In the genomic region with DNA sequence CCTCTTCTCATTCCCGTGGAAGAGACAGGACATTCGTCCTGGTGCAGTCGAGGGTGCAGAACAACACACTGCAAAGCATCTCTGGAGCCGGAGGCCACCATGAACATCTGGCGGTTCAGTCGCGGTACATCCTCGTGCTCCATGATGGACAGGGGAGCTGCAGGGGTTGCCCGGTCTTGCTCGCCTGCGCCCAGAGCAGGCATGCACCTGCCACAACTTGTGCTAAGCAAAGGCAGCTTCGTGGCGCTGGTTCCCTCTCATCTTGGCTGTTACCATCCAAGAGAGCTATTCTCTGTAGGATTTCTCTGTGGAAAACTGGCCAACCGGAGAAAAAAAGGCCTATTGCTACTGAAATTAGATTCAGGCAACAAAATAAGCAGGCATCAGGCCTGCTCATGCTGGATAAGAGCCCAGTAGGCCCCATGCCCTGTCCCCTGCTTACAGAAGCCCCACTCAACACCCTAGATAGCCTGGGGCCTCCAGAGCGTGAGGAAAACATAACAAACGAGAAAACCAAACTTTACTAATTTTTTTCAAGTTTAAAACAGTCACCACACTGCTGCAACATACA, we compare ENCODE assay signal across 14 mouse cellular contexts. TPM values are rescaled to one million over a fixed set of nuclear protein-coding genes. Genes with fewer than 3 reads are reported as not detected.
A peak's percentile ranks its signal among the peaks of the same experiment; 100 is the strongest.
DNase-seq lines count a peak whose midpoint lies in the region; ATAC-seq and TF ChIP-seq lines count a peak whose summit lies in the region.
"Had no signal": no experiment of that assay in that cellular context is flagged by ENCODE, and none has a peak within 500 bp of the region (broad histone marks: within the 10 kb centered on the region; RNA-seq: fewer than 3 reads in every experiment).

No protein-coding gene starts in this region.

- H3K36me3 ChIP-seq in forebrain, embryonic 13.5 days (ENCODE audit: poor library complexity, severe bottlenecking), result no peaks in the 10 kb centered on the region
- no peaks in the 10 kb centered on the region for H3K36me3 ChIP-seq in forebrain, embryonic 11.5 days (ENCODE audit: control insufficient read depth, insufficient read depth, low read length)
- H3K36me3 ChIP-seq in limb, embryonic 14.5 days (ENCODE audit: control insufficient read depth, insufficient read depth, low read length), result no peaks in the 10 kb centered on the region
- H3K36me3 ChIP-seq: heart, embryonic 15.5 days; limb, embryonic 12.5 days had no signal

- WGBS in forebrain, embryonic 13.5 days, result 77% methylated on average over 16 of the region's 16 CpGs
- 89% methylated on average over 16 of the region's 16 CpGs for WGBS in forebrain, embryonic 11.5 days
- WGBS in limb, embryonic 14.5 days, result 78% methylated on average over 16 of the region's 16 CpGs

- no peak for DNase-seq in forebrain, embryonic 11.5 days (ENCODE audit: low spot score)
- peak; percentile 60 to 67 for DNase-seq in right cerebral cortex, postnatal 10 days (ENCODE audit: low spot score in 2 of 2)
- no peak for DNase-seq in right cerebral cortex, postnatal 36 days (ENCODE audit: low spot score in 2 of 2)
- DNase-seq in limb, embryonic 14.5 days (ENCODE audit: low spot score), result no peak
- DNase-seq in urinary bladder, postnatal 4 days (ENCODE audit: low spot score in 2 of 2), result no peak
- DNase-seq in spleen, postnatal 4 days (ENCODE audit: low spot score in 2 of 2), result no peak
- no peak for DNase-seq in cerebellum, adult 9-10 months
- DNase-seq: gastrocnemius, postnatal 25 days; kidney, adult 11 months; lung, postnatal 4 days; thymus, adult 18-20 months had no signal

- H3K27ac ChIP-seq in forebrain, embryonic 13.5 days, result no peak overlapping the region; the same call in 1 of the 2 replicates
- no peak overlapping the region for H3K27ac ChIP-seq in forebrain, embryonic 11.5 days (ENCODE audit: low read depth, low read length)
- 0 out of 2 replicates have a peak overlapping the region, but pooled peaks have one; percentile 38 for H3K27ac ChIP-seq in limb, embryonic 14.5 days (replicated peaks; ENCODE audit: low read depth, low read length)
- H3K27ac ChIP-seq: heart, embryonic 15.5 days; limb, embryonic 12.5 days had no signal

- H3K4me2 ChIP-seq in forebrain, embryonic 13.5 days, result no peak overlapping the region
- no peak overlapping the region for H3K4me2 ChIP-seq in forebrain, embryonic 11.5 days (ENCODE audit: low read depth, low read length, severe bottlenecking)
- no peak overlapping the region for H3K4me2 ChIP-seq in limb, embryonic 14.5 days (replicated peaks; ENCODE audit: low read depth, low read length, severe bottlenecking)
- H3K4me2 ChIP-seq: heart, embryonic 15.5 days; limb, embryonic 12.5 days had no signal

- H3K9ac ChIP-seq in forebrain, embryonic 13.5 days, result no peak overlapping the region
- H3K9ac ChIP-seq in forebrain, embryonic 11.5 days (ENCODE audit: low read length), result no peak overlapping the region
- H3K9ac ChIP-seq in limb, embryonic 14.5 days (ENCODE audit: low read depth, low read length, severe bottlenecking), result no peak overlapping the region
- H3K9ac ChIP-seq: heart, embryonic 15.5 days; limb, embryonic 12.5 days had no signal

- H3K9me3 ChIP-seq in forebrain, embryonic 13.5 days (replicated peaks), result no peaks in the 10 kb centered on the region
- H3K9me3 ChIP-seq in forebrain, embryonic 11.5 days (ENCODE audit: control insufficient read depth, low read length), result no peaks in the 10 kb centered on the region
- H3K9me3 ChIP-seq in limb, embryonic 14.5 days (ENCODE audit: control insufficient read depth, low read length), result no peaks in the 10 kb centered on the region
- H3K9me3 ChIP-seq: heart, embryonic 15.5 days; limb, embryonic 12.5 days had no signal

- H3K4me1 ChIP-seq in forebrain, embryonic 13.5 days, result peaks cover 14% of the 10 kb centered on the region; the same call in 1 of the 2 replicates
- H3K4me1 ChIP-seq in forebrain, embryonic 11.5 days (replicated peaks; ENCODE audit: control insufficient read depth, insufficient read depth, low read length), result 0 out of 2 replicates have a peak, but pooled peaks cover 2% of the 10 kb centered on the region
- H3K4me1 ChIP-seq in limb, embryonic 14.5 days (ENCODE audit: control insufficient read depth, insufficient read depth, low read length), result peaks cover 13% of the 10 kb centered on the region; the same call in 1 of the 2 replicates

- ATAC-seq in forebrain, embryonic 13.5 days, result peak; percentile 52; the same call in 1 of the 2 replicates
- no peak for ATAC-seq in forebrain, embryonic 11.5 days (replicated peaks; ENCODE audit: low FRiP score)
- ATAC-seq in limb, embryonic 14.5 days (ENCODE audit: low FRiP score, low read depth), result no peak

- no peak for TF ChIP-seq POLR2A in limb, embryonic 14.5 days (IDR thresholded peaks at IDR 0.05; ENCODE audit: borderline replicate concordance, extremely low read depth, insufficient read depth, insufficient read length)

- no peak overlapping the region for H3K4me3 ChIP-seq in forebrain, embryonic 13.5 days
- no peak overlapping the region for H3K4me3 ChIP-seq in forebrain, embryonic 11.5 days (ENCODE audit: low read depth, low read length)
- H3K4me3 ChIP-seq in limb, embryonic 14.5 days (replicated peaks; ENCODE audit: low read length), result no peak overlapping the region
- H3K4me3 ChIP-seq: heart, embryonic 15.5 days; limb, embryonic 12.5 days had no signal

- H3K27me3 ChIP-seq in forebrain, embryonic 13.5 days, result no peaks in the 10 kb centered on the region
- H3K27me3 ChIP-seq in forebrain, embryonic 11.5 days (ENCODE audit: control insufficient read depth, insufficient read depth, low read length), result no peaks in the 10 kb centered on the region
- H3K27me3 ChIP-seq in limb, embryonic 14.5 days (ENCODE audit: control insufficient read depth, insufficient read depth, low read length), result no peaks in the 10 kb centered on the region
- H3K27me3 ChIP-seq: heart, embryonic 15.5 days; limb, embryonic 12.5 days had no signal

RNA-seq across cellular contexts. Expression of gene Fam20b, which starts 29.6 kb away (rescaled TPM):
- 18.0 and 18.2 TPM in 2 replicates for polyA plus RNA-seq in forebrain, embryonic 13.5 days (2015; fragmentation: Nextera tagmentation; extraction: Ambion mirVana)
- 22.9 and 23.4 TPM in 2 replicates for polyA plus RNA-seq in forebrain, embryonic 11.5 days (2014; fragmentation: Nextera tagmentation; extraction: Ambion mirVana)
- polyA plus RNA-seq in limb, embryonic 14.5 days (2012; rRNA removed), result 35.0 and 35.8 TPM in 2 replicates
- polyA plus RNA-seq in limb, embryonic 14.5 days (2014; fragmentation: Nextera tagmentation; extraction: Ambion mirVana), result 29.7 and 33.5 TPM in 2 replicates

Comparison
In these comparisons a context has a peak if more than half of its experiments do, and no peak if none do; other contexts are left out.
1. DNase-seq: peak in right cerebral cortex, postnatal 10 days (2 of 2); none in forebrain, embryonic 11.5 days (single experiment), right cerebral cortex, postnatal 36 days (0 of 2), limb, embryonic 14.5 days (single experiment), urinary bladder, postnatal 4 days (0 of 2), spleen, postnatal 4 days (0 of 2) and cerebellum, adult 9-10 months (single experiment).